Mouse (Mus musculus) CH12F3 (cell line): ENCODE data around the gene Pknox1.

ENCODE experiments used
- in situ Hi-C: fragments of 300-500 bp; cut with MboI; formaldehyde crosslinking; loops from 2 replicates; pipeline ENCODE4 v1.14.3; 2020; ENCODE audit warnings: low sequenced_read_pairs

Pknox1 gene

GRCm38 (mm10) chr17:31642331-31642730, 77.8 kb downstream of the Pknox1 start:
- in situ Hi-C loops: loop anchor here (10.0 kb wide), 1 partner anchor 128 kb away; the partner anchor contains the start of gene Wdr4

DNA sequence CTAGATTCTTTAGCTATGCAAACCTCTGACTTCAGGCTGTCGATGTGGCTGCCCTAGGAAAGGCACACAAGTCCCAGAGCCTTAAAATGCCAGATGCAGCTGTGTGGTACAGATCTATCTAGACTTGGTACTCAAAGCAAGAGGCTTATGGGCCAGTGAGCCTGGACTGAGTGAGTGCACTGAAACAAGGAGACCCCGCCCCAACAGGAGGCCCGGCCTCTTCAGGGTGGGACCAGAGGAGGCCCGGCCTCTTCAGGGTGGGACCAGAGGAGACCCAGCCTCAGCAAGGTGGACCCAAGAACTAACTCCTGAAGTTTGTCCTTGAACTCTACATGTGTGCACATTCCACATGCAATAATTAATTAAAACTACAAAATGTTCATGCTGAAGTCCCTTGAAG, 78.4 kb downstream of the Pknox1 start:
- in situ Hi-C loops: loop anchor here (10.0 kb wide), 1 partner anchor 128 kb away; the partner anchor contains the start of gene Wdr4

GRCm38 (mm10) chr17:31646199-31647002, 81.9 kb downstream of the Pknox1 start:
- in situ Hi-C loops: loop anchor here (10.0 kb wide), 1 partner anchor 132 kb away; the partner anchor contains the start of gene Wdr4

- in situ Hi-C loops: no loop called here
Measured at GRCm38 (mm10) chr17:31652152-31652551, 87.6 kb downstream of the Pknox1 start.

GRCm38 (mm10) chr17:31653277-31653676, 88.7 kb downstream of the Pknox1 start:
- in situ Hi-C loops: no loop called here

- in situ Hi-C loops: no loop called here
Measured at GRCm38 (mm10) chr17:31655366-31655765, 90.8 kb downstream of the Pknox1 start.

DNA sequence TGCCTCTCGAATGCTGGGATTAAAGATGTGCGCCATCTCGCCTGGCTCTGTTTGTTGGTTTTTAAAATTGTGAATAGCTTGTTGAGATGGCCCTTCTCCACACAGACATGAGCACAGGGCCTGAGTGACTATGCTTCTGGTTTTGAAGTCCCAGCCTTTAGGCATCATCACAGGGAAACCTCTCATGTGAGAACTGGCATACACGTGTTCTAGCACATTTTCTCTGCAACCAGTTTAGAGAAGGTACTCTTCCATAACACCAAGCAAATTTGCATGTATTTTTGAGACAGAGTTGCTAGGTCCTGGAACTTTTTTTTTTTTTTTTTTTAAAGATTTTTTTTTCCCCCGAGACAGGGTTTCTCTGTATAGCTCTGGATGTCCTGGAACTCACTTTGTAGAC, 92.1 kb downstream of the Pknox1 start:
- in situ Hi-C loops: no loop called here
